ENCODE assay signal across 8 mouse cellular contexts in the genomic region with DNA sequence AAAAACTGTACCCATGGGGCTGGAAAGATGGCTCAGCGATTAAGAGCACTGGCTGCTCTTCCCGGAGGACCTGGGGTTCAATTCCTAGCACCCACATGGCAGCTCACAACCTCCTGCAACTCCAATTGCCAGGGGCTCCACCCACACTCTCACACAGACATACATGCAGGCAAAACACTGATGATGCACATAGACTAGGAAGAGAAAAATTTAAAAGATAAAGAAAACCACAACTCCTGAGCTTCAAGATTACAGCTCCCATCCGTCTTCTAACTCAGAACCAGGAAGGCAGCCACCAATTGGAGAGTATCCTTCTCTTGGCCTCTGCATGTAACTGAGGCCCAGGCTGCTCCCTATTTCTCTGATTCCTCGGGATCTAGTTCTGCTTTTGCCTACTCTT. TPM values are rescaled to one million over a fixed set of nuclear protein-coding genes. Genes with fewer than 3 reads are reported as not detected.
DNase-seq lines count a peak whose midpoint lies in the region; ATAC-seq and TF ChIP-seq lines count a peak whose summit lies in the region.

No protein-coding gene starts in this region.

- DNase-seq in testis, postnatal 10 days (ENCODE audit: low spot score), result no peak
- no peak for DNase-seq in liver, adult 2 months (ENCODE audit: extremely low read depth, low read depth, low spot score)
- DNase-seq in cerebellum, postnatal 36 days, result no peak
- DNase-seq in adrenal gland, postnatal 25 days, result no peak
- DNase-seq in spleen, adult 18-20 months, result no peak
- DNase-seq in retina, postnatal 1 day, result no peak

- 48% methylated on average over 4 of the region's 4 CpGs for WGBS in forebrain, embryonic 13.5 days
- WGBS in liver, adult 2 months, result 49% methylated on average over 4 of the region's 4 CpGs

- no peaks in the 10 kb centered on the region for H3K9me3 ChIP-seq in forebrain, embryonic 13.5 days (replicated peaks)

- TF ChIP-seq CTCF in testis, adult 2 months (IDR thresholded peaks at IDR 0.05; ENCODE audit: control insufficient read depth, insufficient read depth, insufficient replicate concordance, low read depth, low read length), result no peak
- TF ChIP-seq CTCF in liver, adult 2 months (IDR thresholded peaks at IDR 0.05; ENCODE audit: low read depth, low read length), result no peak

- H3K27me3 ChIP-seq in testis, adult 2 months (ENCODE audit: control insufficient read depth, insufficient read depth, low read length), result no peaks in the 10 kb centered on the region
- H3K27me3 ChIP-seq in forebrain, embryonic 13.5 days, result no peaks in the 10 kb centered on the region
- no peaks in the 10 kb centered on the region for H3K27me3 ChIP-seq in liver, adult 2 months (ENCODE audit: control insufficient read depth, insufficient read depth, low read length)

- no peak for TF ChIP-seq POLR2A in testis, adult 2 months (IDR thresholded peaks at IDR 0.05; ENCODE audit: control insufficient read depth, low read depth, low read length)
- TF ChIP-seq POLR2A in liver, adult 2 months (IDR thresholded peaks at IDR 0.05; ENCODE audit: extremely low read depth, insufficient read depth, low read length), result no peak

- H3K36me3 ChIP-seq in testis, adult 2 months (ENCODE audit: control insufficient read depth, insufficient read depth, low read length), result no peaks in the 10 kb centered on the region
- H3K36me3 ChIP-seq in forebrain, embryonic 13.5 days (ENCODE audit: poor library complexity, severe bottlenecking), result peaks cover 10% of the 10 kb centered on the region
- H3K36me3 ChIP-seq in liver, adult 2 months (ENCODE audit: control insufficient read depth, insufficient read depth, low read length), result no peaks in the 10 kb centered on the region; the same call in 1 of the 2 replicates

- peaks cover 4% of the 10 kb centered on the region for H3K4me1 ChIP-seq in testis, adult 2 months (ENCODE audit: control insufficient read depth, insufficient read depth, low read length)
- H3K4me1 ChIP-seq in forebrain, embryonic 13.5 days, result peaks cover 24% of the 10 kb centered on the region
- H3K4me1 ChIP-seq in liver, adult 2 months (ENCODE audit: control insufficient read depth, insufficient read depth, low read length), result 0 out of 2 replicates have a peak, but pooled peaks cover 2% of the 10 kb centered on the region

- peak overlapping the region; percentile 89; the same call in 1 of the 2 replicates for H3K27ac ChIP-seq in testis, adult 2 months (ENCODE audit: control insufficient read depth, insufficient read depth, low read depth, low read length)
- H3K27ac ChIP-seq in forebrain, embryonic 13.5 days, result no peak overlapping the region
- H3K27ac ChIP-seq in liver, adult 2 months (replicated peaks; ENCODE audit: insufficient read depth, low read depth, low read length), result peak overlapping the region; percentile 91; the same call in 1 of the 2 replicates

- peak overlapping the region; percentile 91; the same call in 1 of the 2 replicates for H3K4me3 ChIP-seq in testis, adult 2 months (ENCODE audit: control insufficient read depth, low read depth, low read length)
- H3K4me3 ChIP-seq in forebrain, embryonic 13.5 days, result 0 out of 2 replicates have a peak overlapping the region, but pooled peaks have one; percentile 86
- peak overlapping the region; percentile 74; the same call in 1 of the 2 replicates for H3K4me3 ChIP-seq in liver, adult 2 months (ENCODE audit: insufficient read depth, low read depth, low read length)

- ATAC-seq in forebrain, embryonic 13.5 days, result no peak

- peak overlapping the region; percentile 92; the same call in 1 of the 2 replicates for H3K9ac ChIP-seq in forebrain, embryonic 13.5 days
- no peak overlapping the region for H3K9ac ChIP-seq in liver, adult 2 months (ENCODE audit: low read depth, low read length)

- 0 out of 2 replicates have a peak, but pooled peaks cover 6% of the 10 kb centered on the region for H3K79me2 ChIP-seq in liver, adult 2 months (ENCODE audit: control insufficient read depth, insufficient read depth, low read length)

- H3K4me2 ChIP-seq in forebrain, embryonic 13.5 days, result peak overlapping the region; percentile 64

RNA-seq across cellular contexts. Expression of gene Nipsnap2, which starts 0.6 kb away (rescaled TPM):
- 14.8 and 15.6 TPM in 2 replicates for polyA plus RNA-seq in testis, adult 2 months (2012; rRNA removed)
- polyA plus RNA-seq in forebrain, embryonic 13.5 days (2015; fragmentation: Nextera tagmentation; extraction: Ambion mirVana), result 83.0 and 88.7 TPM in 2 replicates
- 15.0 and 15.2 TPM in 2 replicates for total RNA-seq in liver, adult 2 months (2014; rRNA removed)
- polyA plus RNA-seq in liver, adult 2 months (2012; rRNA removed), result 10.8 and 15.0 TPM in 2 replicates
- total RNA-seq in adrenal gland, postnatal 25 days (2021), result 117 and 132 TPM in 2 replicates

RNA-seq across cellular contexts. Expression of gene Mrps17, which starts 9.0 kb away (rescaled TPM):
- 44.4 and 62.7 TPM in 2 replicates for polyA plus RNA-seq in testis, adult 2 months (2012; rRNA removed)
- polyA plus RNA-seq in forebrain, embryonic 13.5 days (2015; fragmentation: Nextera tagmentation; extraction: Ambion mirVana), result 194 and 203 TPM in 2 replicates
- 55.5 and 60.8 TPM in 2 replicates for total RNA-seq in liver, adult 2 months (2014; rRNA removed)
- 78.0 and 94.6 TPM in 2 replicates for polyA plus RNA-seq in liver, adult 2 months (2012; rRNA removed)
- 96.8 and 110 TPM in 2 replicates for total RNA-seq in adrenal gland, postnatal 25 days (2021)

RNA-seq across cellular contexts. Expression of gene Sept14, which starts 16.0 kb away (rescaled TPM):
- 5.7 and 10.6 TPM in 2 replicates for polyA plus RNA-seq in testis, adult 2 months (2012; rRNA removed)
- polyA plus RNA-seq in forebrain, embryonic 13.5 days (2015; fragmentation: Nextera tagmentation; extraction: Ambion mirVana), result not detected in 2 replicates
- not detected in 2 replicates for total RNA-seq in liver, adult 2 months (2014; rRNA removed)
- not detected in 2 replicates for polyA plus RNA-seq in liver, adult 2 months (2012; rRNA removed)
- not detected in 2 replicates for total RNA-seq in adrenal gland, postnatal 25 days (2021)

RNA-seq across cellular contexts. Expression of gene Zfp11, which starts 54.4 kb away (rescaled TPM):
- 0.94 and 1.3 TPM in 2 replicates for polyA plus RNA-seq in testis, adult 2 months (2012; rRNA removed)
- 7.7 and 8.5 TPM in 2 replicates for polyA plus RNA-seq in forebrain, embryonic 13.5 days (2015; fragmentation: Nextera tagmentation; extraction: Ambion mirVana)
- 0.74 TPM in 2 replicates for total RNA-seq in liver, adult 2 months (2014; rRNA removed)
- 0.58 and 0.61 TPM in 2 replicates for polyA plus RNA-seq in liver, adult 2 months (2012; rRNA removed)
- 4.2 and 5.2 TPM in 2 replicates for total RNA-seq in adrenal gland, postnatal 25 days (2021)
